Mouse (Mus musculus) heart, postnatal 0 days (tissue): ENCODE measurements around the gene Snip1.

Source experiments
- CTCF ChIP-seq: IDR thresholded peaks from 2 replicates; pipeline ENCODE4 v1.5.1; 2016; ENCODE audit warnings: antibody characterized with exemption, control low read depth, low read depth
- EP300 ChIP-seq: IDR thresholded peaks from 2 replicates; pipeline ENCODE4 v1.6.1; 2016; ENCODE audit warnings: antibody characterized with exemption, low read depth

DNA sequence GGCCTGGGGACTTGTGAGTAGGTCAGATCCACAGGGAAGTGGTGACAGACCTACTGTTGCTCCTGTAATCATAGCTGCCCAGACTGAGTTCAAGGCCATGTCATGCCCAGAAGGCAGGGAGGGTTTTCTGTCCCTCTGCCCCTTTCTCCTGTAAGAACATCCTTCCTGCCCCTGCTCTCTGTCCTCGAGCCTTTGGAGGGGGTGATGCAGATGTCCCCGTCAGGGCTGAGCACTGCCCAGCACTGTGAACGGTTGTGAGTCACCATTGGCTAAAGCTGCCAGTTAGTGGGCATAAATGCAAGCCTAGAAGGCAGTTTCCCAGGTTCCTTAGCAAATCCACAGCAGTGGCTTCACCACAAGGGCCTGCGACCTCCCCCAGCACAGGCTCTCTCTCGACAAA lies 26.6 kb downstream of the Snip1 start:
- no peak for TF ChIP-seq CTCF
- no peak for TF ChIP-seq EP300
